Mouse (Mus musculus) inflammation-experienced regulatory T-cells, adult 6 months (primary cell): ENCODE measurements around the gene Slit1. TPM values are rescaled to one million over a fixed set of nuclear protein-coding genes. Genes with fewer than 3 reads are reported as not detected.

ENCODE experiments used
- ATAC-seq: one replicate; pipeline ENCODE4 v1.8.0; 2017
- polyA plus RNA-seq, 3 experiments: library from polyadenylated mRNA; unstranded; fragments of 100-300 nt; shearing (Covaris generic); gene quantifications; one replicate each; pipeline ENCODE4 v1.2.1; 2017

The Slit1 gene
- polyA plus RNA-seq, 3 experiments from 2014 or later, result not detected

- ATAC-seq, result no peak
Observed at GRCm38 (mm10) chr19:41723337-41723736, 20.1 kb downstream of the Slit1 start.

GRCm38 (mm10) chr19:41719436-41719835 lies 24.0 kb downstream of the Slit1 start:
- ATAC-seq, result no peak

GRCm38 (mm10) chr19:41716233-41717218 lies 26.9 kb downstream of the Slit1 start:
- ATAC-seq, result no peak

GRCm38 (mm10) chr19:41714431-41714917 lies 29.0 kb downstream of the Slit1 start:
- ATAC-seq, result no peak

- no peak for ATAC-seq
Observed at GRCm38 (mm10) chr19:41712829-41713228, 30.6 kb downstream of the Slit1 start.

- ATAC-seq, result no peak
Observed at GRCm38 (mm10) chr19:41711665-41712064, 31.8 kb downstream of the Slit1 start.

- ATAC-seq, result no peak
Observed at GRCm38 (mm10) chr19:41709497-41710165, 33.8 kb downstream of the Slit1 start.

- ATAC-seq, result no peak
Observed at GRCm38 (mm10) chr19:41707850-41708249, 35.6 kb downstream of the Slit1 start.

- no peak for ATAC-seq
Observed at GRCm38 (mm10) chr19:41706094-41706828, 37.2 kb downstream of the Slit1 start.

- no peak for ATAC-seq
Observed at GRCm38 (mm10) chr19:41705416-41705815, 38.0 kb downstream of the Slit1 start.

GRCm38 (mm10) chr19:41702638-41703037 lies 40.8 kb downstream of the Slit1 start:
- ATAC-seq, result no peak

GRCm38 (mm10) chr19:41698857-41699424 lies 44.5 kb downstream of the Slit1 start:
- ATAC-seq, result no peak

GRCm38 (mm10) chr19:41697807-41698515 lies 45.5 kb downstream of the Slit1 start:
- no peak for ATAC-seq

- no peak for ATAC-seq
Observed at GRCm38 (mm10) chr19:41697111-41697806, 46.2 kb downstream of the Slit1 start.

- ATAC-seq, result no peak
Observed at GRCm38 (mm10) chr19:41696443-41696842, 47.0 kb downstream of the Slit1 start.

- no peak for ATAC-seq
Observed at GRCm38 (mm10) chr19:41695046-41695445, 48.4 kb downstream of the Slit1 start.

GRCm38 (mm10) chr19:41694610-41695009 lies 48.9 kb downstream of the Slit1 start:
- no peak for ATAC-seq

- ATAC-seq, result no peak
Observed at GRCm38 (mm10) chr19:41693727-41694126, 49.7 kb downstream of the Slit1 start.

GRCm38 (mm10) chr19:41690064-41690463 lies 53.4 kb downstream of the Slit1 start:
- ATAC-seq, result no peak

GRCm38 (mm10) chr19:41688251-41688650 lies 55.2 kb downstream of the Slit1 start:
- ATAC-seq, result no peak

GRCm38 (mm10) chr19:41687836-41688235 lies 55.6 kb downstream of the Slit1 start:
- no peak for ATAC-seq
